Mouse (Mus musculus) heart, adult 2 months (tissue): Measurements from ENCODE around the gene Olfr190. TPM values are rescaled to one million over a fixed set of nuclear protein-coding genes. Genes with fewer than 3 reads are reported as not detected.
"Not testable (repeated sequence)": the region's sequence is repeated elsewhere in the genome, so short reads cannot be mapped to it uniquely, and the experiment has no call there.

Source experiments
- DNase-seq, 2 experiments: peaks; one replicate each; pipeline ENCODE4 v3.0.0; 2021
- H3K27ac ChIP-seq: fragments of 200-600 bp; 2 replicates; pipeline ENCODE4 v1.8.1; 2022
- H3K27me3 ChIP-seq: fragments of 200-500 bp; 2 replicates; pipeline ENCODE4 v1.6.1; 2012; ENCODE audit warnings: mild to moderate bottlenecking, low read length, inconsistent platforms, mixed read lengths; ENCODE audit not compliant: control insufficient read depth, insufficient read depth
- H3K36me3 ChIP-seq: fragments of 200-500 bp; 2 replicates; pipeline ENCODE4 v1.6.1; 2012; ENCODE audit warnings: low read length, inconsistent platforms; ENCODE audit not compliant: control insufficient read depth, insufficient read depth
- H3K4me1 ChIP-seq: fragments of 200-500 bp; 2 replicates; pipeline ENCODE4 v1.6.1; 2011; ENCODE audit warnings: low read length; ENCODE audit not compliant: control insufficient read depth, insufficient read depth
- H3K4me3 ChIP-seq: fragments of 200-600 bp; 2 replicates; pipeline ENCODE4 v1.8.1; 2022
- H3K79me2 ChIP-seq: fragments of 200-500 bp; replicated peaks from 2 replicates; pipeline ENCODE4 v1.6.1; 2012; ENCODE audit warnings: mild to moderate bottlenecking, inconsistent platforms, low read length, moderate library complexity, mixed read lengths; ENCODE audit not compliant: control insufficient read depth, insufficient read depth
- H3K9ac ChIP-seq: fragments of 200-500 bp; 2 replicates; pipeline ENCODE4 v1.6.1; 2012; ENCODE audit warnings: low read depth, mild to moderate bottlenecking, control low read depth, inconsistent platforms, low read length, mixed read lengths
- CTCF ChIP-seq: fragments of 200-600 bp; IDR thresholded peaks from 2 replicates; pipeline ENCODE4 v1.8.1; 2022; ENCODE audit warnings: antibody characterized with exemption, mild to moderate bottlenecking, moderate library complexity
- EP300 ChIP-seq: fragments of 200-500 bp; IDR thresholded peaks from 2 replicates; pipeline ENCODE4 v1.6.1; 2011; ENCODE audit warnings: low read depth, low read length, control low read depth; ENCODE audit not compliant: insufficient read depth
- POLR2A ChIP-seq: fragments of 200-500 bp; IDR thresholded peaks from 2 replicates; pipeline ENCODE4 v1.6.1; 2011; ENCODE audit warnings: mild to moderate bottlenecking, low read depth, low read length, control low read depth; ENCODE audit not compliant: insufficient read depth
- WGBS: fragments of 180-500 bp; shearing (Covaris S2); methylation state at CpG from one replicate; pipeline ENCODE4 v1.1.7; 2018; 5-methylcytosine and 5-hydroxymethylcytosine counted together
- intact Hi-C: fragments of 180-260 bp; cut with DNase I; formaldehyde crosslinking; loops from one replicate; pipeline ENCODE4 v1.15.1; 2025
- long read RNA-seq: library from polyadenylated mRNA; stranded (forward); transcript quantifications from one replicate; pipeline ENCODE4 v2.0.0, GENCODE M21; 2021
- polyA plus RNA-seq: library from polyadenylated mRNA; depleted of rRNA; stranded (reverse); fragments of >200 nt; gene quantifications from 2 replicates; pipeline ENCODE4 v1.2.3, GENCODE M21; 2012; rRNA removed
- total RNA-seq, 2 experiments: library from RNA; stranded (reverse); gene quantifications; 2 replicates each; pipeline ENCODE4 v1.2.3; 2021

Olfr190 gene
- not detected for total RNA-seq
- not detected in 2 replicates for polyA plus RNA-seq
- long read RNA-seq: 0 reads

DNA sequence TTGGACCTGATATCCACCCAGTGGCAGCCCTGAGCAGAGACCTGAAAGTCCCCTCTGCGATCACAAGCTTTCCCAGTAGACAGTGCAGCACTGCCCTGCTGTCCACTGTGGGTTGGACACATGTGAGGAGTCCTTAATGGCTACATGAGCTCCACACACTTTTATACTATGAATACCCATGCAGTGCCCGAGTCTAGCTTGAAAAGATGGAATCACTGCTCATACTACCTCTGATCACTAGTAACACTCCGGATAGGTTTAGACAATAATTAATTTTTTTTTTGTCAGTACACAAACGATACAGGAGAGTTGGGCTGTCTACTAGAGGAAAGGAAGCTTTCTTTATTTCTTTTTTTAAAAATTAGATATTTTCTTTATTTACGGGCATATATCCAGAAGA is at the start of gene Olfr190:
TSS of gene Olfr190 (minus strand) at position 101 of the 400 bp plus-strand sequence.
- TF ChIP-seq EP300: no peak
- TF ChIP-seq POLR2A: no peak
- no peak for TF ChIP-seq CTCF

GRCm38 (mm10) chr16:59120969-59121368 is 43.2 kb upstream of the Olfr190 start, which contains the start of gene Olfr194:
Gene Olfr194, minus strand, starts transcription at chr16:59121069.
- Histone ChIP-seq H3K36me3 (no peaks in the 10 kb centered on the region), H3K27ac (no peak within 1 kb of the TSS), H3K9ac (no peak within 1 kb of the TSS), H3K4me3 (no peak within 1 kb of the TSS), H3K27me3 (no peaks in the 10 kb centered on the region), H3K79me2 (no peaks in the 10 kb centered on the region), H3K4me1 (no peaks in the 10 kb centered on the region)
- intact Hi-C loops: no loop called here
- TF ChIP-seq EP300 (no peak), CTCF (no peak), POLR2A (no peak)
- no peak for DNase-seq

More for the DNA sequence above, at the start of gene Olfr190:
- H3K79me2 ChIP-seq: no peaks in the 10 kb centered on the region
- H3K9ac ChIP-seq: no peak within 1 kb of the TSS
- no peaks in the 10 kb centered on the region for H3K36me3 ChIP-seq
- intact Hi-C loops: no loop called here
- no peak within 1 kb of the TSS for H3K4me3 ChIP-seq
- 79% methylated on average over 5 of the region's 5 CpGs for WGBS
- no peaks in the 10 kb centered on the region for H3K27me3 ChIP-seq
- DNase-seq: no peak
- H3K4me1 ChIP-seq: no peaks in the 10 kb centered on the region
- no peak within 1 kb of the TSS for H3K27ac ChIP-seq

DNA sequence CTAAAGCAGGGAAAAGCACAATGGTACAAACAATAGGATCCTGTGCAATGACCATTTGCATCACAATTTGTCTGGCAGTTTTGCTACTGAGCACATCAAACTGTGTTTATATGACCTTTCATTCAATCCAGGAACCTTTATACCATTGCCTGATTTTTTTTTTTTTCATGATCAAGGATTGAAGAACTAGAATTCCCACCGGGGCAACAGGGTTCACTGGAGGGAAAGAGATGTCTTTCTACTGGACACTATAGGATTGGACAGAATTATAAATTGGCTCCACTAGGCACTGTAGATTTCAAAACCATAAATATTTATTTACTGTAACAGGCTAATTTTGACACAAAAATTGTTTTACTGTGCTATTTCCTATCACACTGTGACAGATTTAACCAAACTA is 34.0 kb upstream of the Olfr190 start, which contains the start of gene Olfr193:
TSS of gene Olfr193 (minus strand) at position 101 of the 400 bp plus-strand sequence.
- DNase-seq: no peak
- TF ChIP-seq EP300: no peak
- TF ChIP-seq CTCF: no peak
- TF ChIP-seq POLR2A: no peak
- no peak within 1 kb of the TSS for H3K9ac ChIP-seq
- no peaks in the 10 kb centered on the region for H3K79me2 ChIP-seq
- H3K4me1 ChIP-seq: no peaks in the 10 kb centered on the region
- 82% methylated on average over 1 of the region's 1 CpGs for WGBS
- no peak within 1 kb of the TSS for H3K27ac ChIP-seq
- H3K36me3 ChIP-seq: no peaks in the 10 kb centered on the region
- H3K27me3 ChIP-seq: no peaks in the 10 kb centered on the region
- intact Hi-C loops: no loop called here
- H3K4me3 ChIP-seq: no peak within 1 kb of the TSS

- H3K27me3 ChIP-seq, H3K4me3 ChIP-seq, H3K27ac ChIP-seq, H3K79me2 ChIP-seq, H3K9ac ChIP-seq, DNase-seq, intact Hi-C loops, H3K4me1 ChIP-seq, H3K36me3 ChIP-seq: not testable (repeated sequence)
- 18% methylated on average over 5 of the region's 5 CpGs for WGBS
Observed at GRCm38 (mm10) chr16:59108522-59108921, 30.7 kb upstream of the Olfr190 start.

DNA sequence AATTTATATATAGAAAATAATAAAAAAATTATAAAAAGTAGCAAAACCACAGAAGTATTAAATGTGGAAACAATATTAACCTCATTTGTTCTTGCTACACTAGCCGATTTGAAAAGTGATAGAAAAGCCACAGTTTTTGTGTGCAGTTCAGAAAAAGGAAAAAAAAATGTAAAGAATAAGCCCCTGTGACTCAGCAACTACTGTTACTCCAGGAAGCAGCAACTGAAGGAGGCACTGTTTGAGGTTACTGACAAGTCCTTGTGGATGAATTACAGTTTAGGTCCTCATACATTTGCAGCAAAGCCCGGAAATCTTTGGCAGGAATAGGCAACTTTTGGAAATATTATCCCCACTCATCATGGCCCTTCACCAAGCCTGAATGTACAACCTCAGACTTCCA is 27.5 kb upstream of the Olfr190 start:
- Histone ChIP-seq H3K4me3 (no peak overlapping the region), H3K27ac (no peak overlapping the region), H3K4me1 (no peaks in the 10 kb centered on the region), H3K36me3 (no peaks in the 10 kb centered on the region), H3K27me3 (no peaks in the 10 kb centered on the region), H3K9ac (no peak overlapping the region), H3K79me2 (no peaks in the 10 kb centered on the region)
- TF ChIP-seq POLR2A (no peak), EP300 (no peak), CTCF (no peak)
- 73% methylated on average over 2 of the region's 2 CpGs for WGBS
- no peak for DNase-seq
- intact Hi-C loops: no loop called here

- H3K9ac ChIP-seq, intact Hi-C loops, DNase-seq, H3K4me1 ChIP-seq, H3K36me3 ChIP-seq, H3K4me3 ChIP-seq, H3K27ac ChIP-seq, H3K79me2 ChIP-seq, H3K27me3 ChIP-seq: not testable (repeated sequence)
- 42% methylated on average over 1 of the region's 1 CpGs for WGBS
Observed at GRCm38 (mm10) chr16:59089722-59090121, 11.9 kb upstream of the Olfr190 start, which contains the start of gene Olfr191. Gene Olfr191, minus strand, starts transcription at chr16:59089822.

DNA sequence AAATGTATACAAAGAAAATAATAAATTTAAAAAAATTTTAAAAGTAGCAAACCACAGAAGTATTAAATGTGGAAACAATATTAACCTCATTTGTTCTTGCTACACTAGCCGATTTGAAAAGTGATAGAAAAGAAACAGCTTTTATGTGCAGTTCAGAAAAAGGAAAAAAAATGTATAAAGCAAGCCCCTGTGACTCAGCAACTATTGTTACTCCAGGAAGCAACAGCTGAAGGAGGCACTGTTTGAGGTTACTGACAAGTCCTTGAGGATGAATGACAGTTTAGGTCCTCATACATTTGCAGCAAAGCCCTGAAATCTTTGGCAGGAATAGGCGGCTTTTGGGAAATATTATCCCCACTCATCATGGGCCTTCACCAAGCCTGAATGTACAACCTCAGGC is 3.3 kb upstream of the Olfr190 start:
- H3K36me3 ChIP-seq, H3K4me3 ChIP-seq, H3K4me1 ChIP-seq, H3K9ac ChIP-seq, intact Hi-C loops, H3K27me3 ChIP-seq, H3K27ac ChIP-seq, H3K79me2 ChIP-seq, DNase-seq: not testable (repeated sequence)
- WGBS: 62% methylated on average over 2 of the region's 2 CpGs
